Mouse (Mus musculus) thymus, adult 2 months (tissue): ENCODE results near the gene Ets1. TPM values are rescaled to one million over a fixed set of nuclear protein-coding genes. Genes with fewer than 3 reads are reported as not detected.

Source experiments
- DNase-seq: peaks from one replicate; pipeline ENCODE4 v3.0.0; 2021
- H3K27ac ChIP-seq: fragments of 200-500 bp; 2 replicates; pipeline ENCODE4 v1.5.1; 2012; ENCODE audit warnings: low read length, control low read depth; ENCODE audit not compliant: control insufficient read depth, insufficient read depth
- H3K27me3 ChIP-seq: fragments of 200-500 bp; 2 replicates; pipeline ENCODE4 v1.6.1; 2012; ENCODE audit warnings: mild to moderate bottlenecking, low read length, moderate library complexity, mixed read lengths; ENCODE audit not compliant: control insufficient read depth, insufficient read depth
- H3K36me3 ChIP-seq: fragments of 200-500 bp; 2 replicates; pipeline ENCODE4 v1.6.1; 2012; ENCODE audit warnings: mild to moderate bottlenecking, low read length, moderate library complexity; ENCODE audit not compliant: control insufficient read depth, insufficient read depth
- H3K4me1 ChIP-seq: fragments of 200-500 bp; replicated peaks from 2 replicates; pipeline ENCODE4 v1.6.1; 2012; ENCODE audit warnings: low read length; ENCODE audit not compliant: control insufficient read depth, insufficient read depth
- H3K4me3 ChIP-seq: fragments of 200-500 bp; 2 replicates; pipeline ENCODE4 v1.5.1; 2012; ENCODE audit warnings: mild to moderate bottlenecking, low read length, control low read depth, moderate library complexity; ENCODE audit not compliant: control insufficient read depth, insufficient read depth
- CTCF ChIP-seq: fragments of 200-500 bp; IDR thresholded peaks from 2 replicates; pipeline ENCODE4 v1.5.1; 2012; ENCODE audit warnings: mild to moderate bottlenecking, control low read depth, low read length, moderate library complexity, borderline replicate concordance; ENCODE audit not compliant: control insufficient read depth, poor library complexity, insufficient read depth; ENCODE audit errors: extremely low read depth
- POLR2A ChIP-seq: fragments of 200-500 bp; IDR thresholded peaks from 2 replicates; pipeline ENCODE4 v1.6.1; 2012; ENCODE audit warnings: mild to moderate bottlenecking, low read length, control low read depth, moderate library complexity; ENCODE audit not compliant: control insufficient read depth, poor library complexity, insufficient read depth; ENCODE audit errors: extremely low read depth
- WGBS: fragments of 180-500 bp; shearing (Covaris S2); methylation state at CpG from one replicate; pipeline ENCODE4 v1.1.7; 2018; 5-methylcytosine and 5-hydroxymethylcytosine counted together
- polyA plus RNA-seq: library from polyadenylated mRNA; depleted of rRNA; stranded (reverse); fragments of >200 nt; gene quantifications from 2 replicates; pipeline ENCODE4 v1.2.3, GENCODE M21; 2012

Gene Ets1
- polyA plus RNA-seq, 1 experiment = 272 TPM

DNA sequence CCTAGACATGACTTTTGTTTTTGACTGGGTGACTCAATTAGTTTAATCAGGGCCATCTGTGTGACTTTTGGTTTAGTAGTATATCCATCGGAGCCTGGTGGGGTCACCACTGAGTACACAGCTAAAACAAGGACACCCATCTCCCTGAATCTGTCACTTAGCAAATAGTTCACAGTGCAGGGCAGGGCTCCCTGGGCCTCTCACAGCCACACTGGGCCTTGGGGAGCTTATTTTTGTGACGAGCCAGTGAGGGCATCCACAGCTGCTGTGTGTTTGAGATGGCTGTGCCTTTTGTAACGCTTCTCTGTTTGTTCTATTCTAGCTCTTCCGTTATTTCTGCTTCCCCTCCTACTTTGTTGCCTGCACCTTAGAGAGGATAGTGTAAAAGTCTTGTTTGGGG, 90.6 kb downstream of the Ets1 start:
- Histone ChIP-seq H3K4me1 (peaks cover 52% of the 10 kb centered on the region), H3K36me3 (peaks cover 87% of the 10 kb centered on the region), H3K27me3 (no peaks in the 10 kb centered on the region), H3K4me3 (no peak overlapping the region), H3K27ac (peak overlapping the region; percentile 57)
- TF ChIP-seq CTCF (no peak), POLR2A (no peak)
- DNase-seq = no peak
- 49% methylated on average over 4 of the region's 4 CpGs for whole genome bisulfite sequencing

DNA sequence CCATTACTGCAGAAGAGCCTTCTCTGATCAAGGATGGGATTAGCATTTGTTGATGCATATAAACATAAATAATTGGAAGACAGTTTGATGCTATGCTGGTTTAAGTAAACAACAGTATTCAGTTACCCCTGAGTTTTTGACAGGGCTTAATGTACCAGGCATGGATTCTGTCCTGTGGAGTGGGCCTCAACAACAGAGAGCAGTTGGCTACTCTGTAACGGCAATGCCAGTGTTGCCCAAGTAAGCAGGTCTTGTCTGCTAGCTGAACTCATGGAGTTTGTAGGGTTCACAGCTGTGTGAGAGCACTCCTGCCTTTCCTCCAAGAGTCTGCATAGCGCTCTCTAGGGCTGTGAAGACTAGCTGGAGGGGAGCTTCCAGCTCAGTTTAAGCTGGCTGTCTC, 91.0 kb downstream of the Ets1 start:
- Histone ChIP-seq H3K36me3 (peaks cover 90% of the 10 kb centered on the region), H3K27ac (peak overlapping the region; percentile 88), H3K4me1 (peaks cover 53% of the 10 kb centered on the region), H3K4me3 (no peak overlapping the region), H3K27me3 (no peaks in the 10 kb centered on the region)
- no peak for DNase-seq
- whole genome bisulfite sequencing = 87% methylated on average over 2 of the region's 2 CpGs
- no peak for TF ChIP-seq POLR2A

DNA sequence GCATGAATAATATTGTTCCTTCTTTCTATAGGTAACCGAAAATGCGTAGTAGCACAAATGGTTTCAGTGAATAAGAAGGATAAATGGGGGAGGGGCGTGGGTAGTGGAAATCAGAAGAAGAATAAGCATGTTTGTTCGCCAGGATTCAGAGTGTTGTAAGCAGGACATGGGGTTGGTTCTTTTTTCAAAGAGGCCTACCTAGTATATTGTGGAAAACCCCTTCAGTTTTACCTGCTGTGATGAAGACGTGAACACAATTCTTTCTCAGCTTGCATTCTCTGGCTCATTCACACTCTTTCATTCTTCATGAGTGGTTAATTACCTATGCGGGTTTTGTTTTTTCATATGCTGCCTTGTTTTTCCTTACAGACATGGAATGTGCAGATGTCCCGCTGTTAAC, 92.3 kb downstream of the Ets1 start:
- 90% methylated on average over 7 of the region's 7 CpGs for WGBS
- TF ChIP-seq POLR2A (no peak), CTCF (no peak)
- Histone ChIP-seq H3K27ac (peak overlapping the region; percentile 76), H3K4me1 (peaks cover 47% of the 10 kb centered on the region), H3K27me3 (no peaks in the 10 kb centered on the region), H3K36me3 (peaks cover 90% of the 10 kb centered on the region), H3K4me3 (no peak overlapping the region)
- no peak for DNase-seq

DNA sequence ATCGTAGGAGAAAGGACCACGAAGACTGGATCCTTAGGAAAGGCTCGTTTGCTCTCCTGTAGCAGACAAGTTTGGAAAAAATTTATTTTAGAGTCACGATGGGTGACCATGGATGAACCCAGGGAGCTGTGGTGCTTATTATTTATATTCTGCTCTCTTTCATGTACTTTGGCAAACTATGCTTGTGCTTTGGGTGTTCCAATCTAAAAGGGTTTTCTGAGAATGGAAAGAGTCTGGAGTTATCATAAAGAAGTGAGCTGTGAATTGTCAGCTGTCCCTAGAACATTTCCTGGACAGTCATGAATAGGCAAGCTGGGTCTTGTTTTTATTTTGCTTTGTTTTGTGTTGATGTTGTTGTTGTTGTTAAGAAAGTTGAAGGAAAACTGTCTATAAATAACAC, 92.8 kb downstream of the Ets1 start:
- no peaks in the 10 kb centered on the region for H3K27me3 ChIP-seq
- no peak for TF ChIP-seq CTCF
- no peak for TF ChIP-seq POLR2A
- 86% methylated on average over 4 of the region's 4 CpGs for WGBS
- H3K27ac ChIP-seq = no peak overlapping the region
- H3K4me1 ChIP-seq = peaks cover 48% of the 10 kb centered on the region
- no peak overlapping the region for H3K4me3 ChIP-seq
- no peak for DNase-seq
- peaks cover 90% of the 10 kb centered on the region for H3K36me3 ChIP-seq

DNA sequence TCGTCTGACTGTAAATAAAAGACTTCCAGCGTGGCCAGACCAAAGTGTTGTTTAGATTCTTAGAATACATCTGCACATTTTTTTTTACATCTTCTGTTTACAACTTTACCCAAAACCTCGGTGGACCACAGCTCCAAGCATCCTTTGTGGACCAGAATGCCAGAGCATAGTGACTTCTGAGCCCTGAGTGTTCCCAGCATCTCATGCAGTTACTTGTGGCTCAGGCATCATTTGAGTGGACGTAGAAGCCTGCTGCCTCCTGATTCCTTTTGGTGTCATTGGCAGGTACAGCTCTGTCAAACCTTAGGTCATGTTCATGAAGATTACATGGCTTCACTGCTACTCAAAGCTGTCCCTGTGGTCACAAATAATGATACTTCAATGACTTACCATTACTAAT, 93.2 kb downstream of the Ets1 start:
- Histone ChIP-seq H3K4me3 (no peak overlapping the region), H3K27ac (peak overlapping the region; percentile 39; the same call in 1 of the 2 replicates), H3K27me3 (no peaks in the 10 kb centered on the region), H3K4me1 (peaks cover 48% of the 10 kb centered on the region), H3K36me3 (peaks cover 90% of the 10 kb centered on the region)
- 80% methylated on average over 4 of the region's 4 CpGs for WGBS
- DNase-seq = no peak
- no peak for TF ChIP-seq POLR2A
- TF ChIP-seq CTCF = no peak

DNA sequence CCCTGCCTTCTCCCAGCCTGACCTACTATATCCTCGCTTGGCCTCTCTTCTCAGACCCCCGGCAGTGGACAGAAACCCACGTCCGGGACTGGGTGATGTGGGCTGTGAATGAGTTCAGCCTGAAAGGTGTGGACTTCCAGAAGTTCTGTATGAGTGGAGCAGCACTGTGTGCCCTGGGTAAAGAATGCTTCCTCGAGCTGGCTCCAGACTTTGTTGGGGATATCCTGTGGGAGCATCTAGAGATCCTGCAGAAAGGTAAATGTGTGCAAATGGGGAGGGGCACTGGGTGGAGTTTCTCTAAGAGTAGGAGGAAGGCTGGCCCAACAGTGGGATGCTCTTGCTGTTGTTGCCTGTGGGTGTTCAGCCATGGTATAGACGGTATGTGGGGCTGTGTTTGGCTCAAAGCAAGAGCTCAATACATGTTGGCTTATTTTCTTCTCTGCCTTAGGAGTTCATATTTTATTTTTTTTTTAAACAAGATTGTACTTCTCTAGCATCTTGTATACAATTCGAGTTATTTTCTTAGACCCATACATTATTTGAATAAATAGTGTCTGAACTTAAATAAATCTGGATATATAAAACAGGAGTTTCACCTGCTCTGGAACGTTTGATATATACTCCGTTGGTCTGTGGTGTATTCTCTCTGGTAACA, 94.1 kb downstream of the Ets1 start:
- TF ChIP-seq CTCF (no peak), POLR2A (no peak)
- 92% methylated on average over 9 of the region's 9 CpGs for WGBS
- no peak for DNase-seq
- H3K4me3 ChIP-seq = no peak overlapping the region
- H3K27me3 ChIP-seq = no peaks in the 10 kb centered on the region
- H3K27ac ChIP-seq = peak overlapping the region; percentile 42
- peaks cover 91% of the 10 kb centered on the region for H3K36me3 ChIP-seq
- peaks cover 48% of the 10 kb centered on the region for H3K4me1 ChIP-seq

DNA sequence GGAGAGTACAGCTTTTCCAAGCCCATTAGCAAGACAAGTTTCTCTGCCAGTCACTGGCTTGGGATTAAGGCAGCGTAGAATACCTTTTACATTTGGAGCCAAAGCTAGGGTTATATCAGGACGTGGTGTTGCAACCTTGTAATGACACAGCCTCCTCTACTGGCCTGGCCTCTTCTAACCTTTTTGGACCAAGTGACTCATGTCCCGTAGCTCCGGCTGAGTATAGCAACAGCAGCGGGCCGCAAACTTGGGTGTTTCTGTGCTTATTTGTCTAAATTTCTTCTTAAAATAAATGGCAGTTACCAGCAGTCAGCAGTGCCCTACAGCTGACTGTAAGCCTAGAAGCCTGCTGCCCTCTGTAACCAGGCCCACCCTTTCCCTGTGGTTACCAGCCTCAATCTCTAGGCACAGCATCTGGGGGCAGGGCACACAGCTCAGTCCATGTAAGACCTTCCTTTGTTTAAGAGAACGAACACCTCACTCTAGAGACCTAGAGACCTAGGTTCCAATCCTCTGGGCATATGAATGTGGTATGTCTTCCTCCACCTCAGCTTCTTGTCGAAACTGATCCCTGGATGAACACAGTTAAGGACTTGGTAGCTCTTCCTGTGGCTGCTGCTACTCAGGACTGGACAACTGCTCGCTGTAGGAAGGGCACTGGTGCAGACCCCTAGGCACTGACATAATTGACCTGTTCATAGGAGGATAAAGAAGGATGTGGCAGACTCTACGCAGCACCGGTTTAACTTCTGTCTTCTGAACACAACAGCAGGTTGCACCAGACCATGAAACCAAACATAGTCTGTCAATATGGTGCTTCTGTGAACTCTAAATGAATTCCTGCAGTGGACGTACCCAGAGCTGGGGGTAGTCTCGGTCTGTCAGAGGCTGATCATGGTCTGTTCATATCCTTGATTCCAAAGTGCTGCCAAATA, 94.9 kb downstream of the Ets1 start:
- no peak overlapping the region for H3K4me3 ChIP-seq
- WGBS = 86% methylated on average over 13 of the region's 13 CpGs
- H3K27me3 ChIP-seq = no peaks in the 10 kb centered on the region
- peaks cover 94% of the 10 kb centered on the region for H3K36me3 ChIP-seq
- peaks cover 48% of the 10 kb centered on the region for H3K4me1 ChIP-seq
- H3K27ac ChIP-seq = peak overlapping the region; percentile 81
- TF ChIP-seq POLR2A = no peak
- no peak for TF ChIP-seq CTCF
- DNase-seq = no peak
